Mouse (Mus musculus) neural tube, embryonic 14.5 days (tissue): ENCODE data around the gene Cfap157. TPM values are rescaled to one million over a fixed set of nuclear protein-coding genes. Genes with fewer than 3 reads are reported as not detected.
A peak's percentile ranks its signal among the peaks of the same experiment; 100 is the strongest.

Source experiments
- ATAC-seq: fragments of 200-750 bp; cut with Nextera tagmentation; 2 replicates; pipeline ENCODE4 v1.8.0; 2017; ENCODE audit warnings: low read depth, mild to moderate bottlenecking, moderate TSS enrichment, moderate library complexity
- H3K27ac ChIP-seq: fragments of 300-500 bp; sonication (generic); 2 replicates; pipeline ENCODE4 v1.5.1; 2014; ENCODE audit warnings: low read depth, mild to moderate bottlenecking, control low read depth, low read length, moderate library complexity, mixed read lengths
- H3K27me3 ChIP-seq: fragments of 300-500 bp; sonication (generic); 2 replicates; pipeline ENCODE4 v1.6.1; 2014; ENCODE audit warnings: low read length; ENCODE audit not compliant: control insufficient read depth, insufficient read depth
- H3K36me3 ChIP-seq: fragments of 300-500 bp; sonication (generic); 2 replicates; pipeline ENCODE4 v1.6.1; 2014; ENCODE audit warnings: low read length, mixed read lengths; ENCODE audit not compliant: control insufficient read depth, insufficient read depth
- H3K4me1 ChIP-seq: fragments of 300-500 bp; sonication (generic); 2 replicates; pipeline ENCODE4 v1.6.1; 2014; ENCODE audit warnings: low read length; ENCODE audit not compliant: control insufficient read depth, insufficient read depth
- H3K4me2 ChIP-seq: fragments of 300-500 bp; sonication (generic); 2 replicates; pipeline ENCODE4 v1.6.1; 2014; ENCODE audit warnings: mild to moderate bottlenecking, low read depth, low read length, control low read depth
- H3K4me3 ChIP-seq: fragments of 300-500 bp; sonication (generic); 2 replicates; pipeline ENCODE4 v1.5.1; 2014; ENCODE audit warnings: low read depth, low read length, control low read depth, mixed read lengths
- H3K9ac ChIP-seq: fragments of 300-500 bp; sonication (generic); replicated peaks from 2 replicates; pipeline ENCODE4 v1.6.1; 2014; ENCODE audit warnings: low read depth, mild to moderate bottlenecking, control low read depth, low read length, mixed read lengths
- H3K9me3 ChIP-seq: fragments of 300-500 bp; sonication (generic); 2 replicates; pipeline ENCODE4 v1.6.1; 2016; ENCODE audit warnings: low read length; ENCODE audit not compliant: control insufficient read depth
- WGBS: fragments of 180-500 bp; shearing (Covaris S2); extraction: QIAGEN DNeasy Blood & Tissue Kit; methylation state at CpG from one replicate; pipeline ENCODE4 v1.1.7; 2014; 5-methylcytosine and 5-hydroxymethylcytosine counted together
- polyA plus RNA-seq: library from polyadenylated mRNA; unstranded; fragments of >200 nt; fragmentation: Nextera tagmentation; extraction: Ambion mirVana; gene quantifications from 2 replicates; pipeline ENCODE4 v1.2.1, GENCODE M21; 2014

Cfap157 gene
- polyA plus RNA-seq, 1 experiment from 2014 or later = 0.48 TPM

- Histone ChIP-seq H3K27me3 (no peaks in the 10 kb centered on the region), H3K4me2 (no peak overlapping the region), H3K9me3 (no peaks in the 10 kb centered on the region), H3K4me3 (no peak overlapping the region), H3K4me1 (peaks cover 7% of the 10 kb centered on the region), H3K9ac (no peak overlapping the region), H3K27ac (no peak overlapping the region), H3K36me3 (0 out of 2 replicates have a peak, but pooled peaks cover 10% of the 10 kb centered on the region)
- ATAC-seq = no peak
- 73% methylated on average over 11 of the region's 11 CpGs for WGBS
These were observed 37.0 kb upstream of the Cfap157 start for GRCm38 (mm10) chr2:32821041-32821802.

- Histone ChIP-seq H3K27me3 (no peaks in the 10 kb centered on the region), H3K36me3 (peaks cover 29% of the 10 kb centered on the region; the same call in 1 of the 2 replicates), H3K9me3 (no peaks in the 10 kb centered on the region), H3K4me1 (no peaks in the 10 kb centered on the region), H3K9ac (no peak overlapping the region), H3K27ac (no peak overlapping the region), H3K4me3 (no peak overlapping the region), H3K4me2 (no peak overlapping the region)
- WGBS = 93% methylated on average over 5 of the region's 5 CpGs
- no peak for ATAC-seq
These were observed 34.0 kb upstream of the Cfap157 start for GRCm38 (mm10) chr2:32818208-32818607.

- ATAC-seq = no peak
- Histone ChIP-seq H3K27ac (no peak overlapping the region), H3K4me1 (no peaks in the 10 kb centered on the region), H3K9ac (no peak overlapping the region), H3K4me2 (no peak overlapping the region), H3K36me3 (peaks cover 31% of the 10 kb centered on the region; the same call in 1 of the 2 replicates), H3K4me3 (no peak overlapping the region), H3K27me3 (no peaks in the 10 kb centered on the region), H3K9me3 (no peaks in the 10 kb centered on the region)
- WGBS = 59% methylated on average over 7 of the region's 7 CpGs
These were observed 33.4 kb upstream of the Cfap157 start for GRCm38 (mm10) chr2:32817589-32817988.

GRCm38 (mm10) chr2:32816946-32817581 lies 32.8 kb upstream of the Cfap157 start:
- Histone ChIP-seq H3K36me3 (peaks cover 31% of the 10 kb centered on the region; the same call in 1 of the 2 replicates), H3K9me3 (no peaks in the 10 kb centered on the region), H3K27me3 (no peaks in the 10 kb centered on the region), H3K4me3 (no peak overlapping the region), H3K4me2 (no peak overlapping the region), H3K27ac (no peak overlapping the region), H3K4me1 (no peaks in the 10 kb centered on the region), H3K9ac (no peak overlapping the region)
- peak; percentile 51; the same call in 1 of the 2 replicates for ATAC-seq
- 47% methylated on average over 17 of the region's 17 CpGs for WGBS

GRCm38 (mm10) chr2:32816497-32816896 lies 32.3 kb upstream of the Cfap157 start:
- whole genome bisulfite sequencing = 87% methylated on average over 2 of the region's 2 CpGs
- Histone ChIP-seq H3K4me1 (no peaks in the 10 kb centered on the region), H3K36me3 (peaks cover 31% of the 10 kb centered on the region; the same call in 1 of the 2 replicates), H3K4me3 (no peak overlapping the region), H3K27me3 (no peaks in the 10 kb centered on the region), H3K4me2 (no peak overlapping the region), H3K27ac (no peak overlapping the region; the same call in 1 of the 2 replicates), H3K9me3 (no peaks in the 10 kb centered on the region), H3K9ac (no peak overlapping the region)
- no peak for ATAC-seq

- Histone ChIP-seq H3K9me3 (no peaks in the 10 kb centered on the region), H3K27me3 (no peaks in the 10 kb centered on the region), H3K27ac (no peak overlapping the region), H3K4me1 (no peaks in the 10 kb centered on the region), H3K4me3 (no peak overlapping the region), H3K9ac (no peak overlapping the region), H3K4me2 (no peak overlapping the region), H3K36me3 (peaks cover 47% of the 10 kb centered on the region)
- ATAC-seq = no peak
- WGBS = 86% methylated on average over 8 of the region's 8 CpGs
These were observed 27.7 kb upstream of the Cfap157 start for GRCm38 (mm10) chr2:32811959-32812358.

GRCm38 (mm10) chr2:32808816-32809566 lies 24.8 kb upstream of the Cfap157 start:
- WGBS = 96% methylated on average over 14 of the region's 14 CpGs
- no peak overlapping the region for H3K4me3 ChIP-seq
- no peaks in the 10 kb centered on the region for H3K4me1 ChIP-seq
- ATAC-seq = no peak
- no peak overlapping the region for H3K27ac ChIP-seq
- peaks cover 46% of the 10 kb centered on the region for H3K36me3 ChIP-seq
- no peaks in the 10 kb centered on the region for H3K27me3 ChIP-seq
- H3K9ac ChIP-seq = no peak overlapping the region
- H3K9me3 ChIP-seq = no peaks in the 10 kb centered on the region
- H3K4me2 ChIP-seq = no peak overlapping the region

- Histone ChIP-seq H3K27me3 (no peaks in the 10 kb centered on the region), H3K9me3 (no peaks in the 10 kb centered on the region), H3K36me3 (peaks cover 68% of the 10 kb centered on the region), H3K4me1 (no peaks in the 10 kb centered on the region), H3K27ac (no peak overlapping the region), H3K9ac (no peak overlapping the region), H3K4me2 (no peak overlapping the region), H3K4me3 (no peak overlapping the region)
- 74% methylated on average over 10 of the region's 10 CpGs for WGBS
- ATAC-seq = no peak
These were observed 14.2 kb upstream of the Cfap157 start for GRCm38 (mm10) chr2:32798251-32798962.
